Mouse (Mus musculus) mouse trophoblast stem cell (cell line): ENCODE data around the gene Cphx3.
"Not testable (repeated sequence)": the region's sequence is repeated elsewhere in the genome, so short reads cannot be mapped to it uniquely, and the experiment has no call there.

Source experiments
- in situ Hi-C, 2 experiments: fragments of 300-500 bp; cut with MseI, MboI; formaldehyde crosslinking; loops; 2 replicates in 1 of 2; 3 replicates in 1 of 2; pipeline ENCODE4 v1.15.1; 2025

Cphx3 gene

DNA sequence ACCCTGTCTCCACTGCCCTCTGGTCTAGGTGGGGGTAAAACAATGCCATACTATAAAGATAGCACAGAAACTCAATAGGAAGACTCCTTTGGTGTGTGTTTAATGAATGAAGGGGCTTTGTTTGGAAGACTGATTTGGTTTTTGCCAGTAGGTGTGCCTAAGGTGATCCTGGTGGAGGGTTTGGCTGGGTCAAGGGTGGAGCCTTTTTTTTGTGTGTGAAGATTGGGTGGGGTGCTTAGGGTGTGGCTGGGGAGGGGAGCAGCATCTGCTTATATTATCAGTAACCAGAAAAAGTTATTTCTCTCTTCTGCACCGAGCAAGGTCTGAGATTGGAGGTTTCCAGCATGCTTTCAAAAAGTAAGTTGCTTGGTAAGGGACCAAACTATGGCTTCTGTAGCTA, at the start of gene Cphx3:
Gene Cphx3 (plus strand): TSS at position 301 of the 400 bp plus-strand sequence.
- in situ Hi-C loops = not testable (repeated sequence)

DNA sequence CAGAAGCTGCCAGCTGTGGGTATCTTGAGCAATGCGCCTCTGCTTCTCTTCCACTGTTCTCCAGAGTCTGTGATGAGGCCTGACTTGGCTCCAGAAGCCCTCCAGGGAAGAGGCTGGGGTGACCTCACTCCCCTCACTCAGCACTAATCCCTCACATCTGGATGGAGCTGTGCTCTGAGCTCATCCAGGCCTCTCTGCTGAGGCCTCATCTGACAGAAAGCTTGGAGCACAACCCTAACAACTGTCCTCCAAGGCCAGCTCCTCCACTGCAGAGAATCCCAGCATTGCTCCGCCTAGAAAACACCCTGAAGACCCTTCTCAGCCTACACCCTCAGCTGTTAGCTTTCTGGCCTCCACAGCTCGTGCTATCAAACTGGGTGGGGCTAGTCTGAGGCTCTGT, 47.7 kb upstream of the Cphx3 start:
- in situ Hi-C loops = not testable (repeated sequence)

DNA sequence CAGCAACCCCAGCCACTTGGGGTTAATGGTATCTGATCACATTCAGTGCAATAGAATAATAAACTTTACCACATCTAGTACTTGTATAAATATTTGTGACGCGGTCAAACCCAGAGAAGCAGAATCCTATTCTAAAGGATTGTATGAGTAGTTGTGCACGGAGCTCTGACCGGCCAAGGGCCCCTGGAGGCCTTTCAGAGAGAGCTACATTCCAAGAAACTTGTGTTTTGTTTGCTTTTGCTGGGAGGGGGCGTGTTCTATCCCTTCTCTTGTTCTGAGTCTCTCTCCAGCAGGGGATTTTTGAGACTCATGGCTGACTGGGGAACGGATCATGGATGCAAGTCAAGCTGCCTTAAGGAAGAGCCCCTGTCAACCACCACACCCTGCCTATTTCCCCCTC, 46.7 kb upstream of the Cphx3 start:
- in situ Hi-C loops = not testable (repeated sequence)

DNA sequence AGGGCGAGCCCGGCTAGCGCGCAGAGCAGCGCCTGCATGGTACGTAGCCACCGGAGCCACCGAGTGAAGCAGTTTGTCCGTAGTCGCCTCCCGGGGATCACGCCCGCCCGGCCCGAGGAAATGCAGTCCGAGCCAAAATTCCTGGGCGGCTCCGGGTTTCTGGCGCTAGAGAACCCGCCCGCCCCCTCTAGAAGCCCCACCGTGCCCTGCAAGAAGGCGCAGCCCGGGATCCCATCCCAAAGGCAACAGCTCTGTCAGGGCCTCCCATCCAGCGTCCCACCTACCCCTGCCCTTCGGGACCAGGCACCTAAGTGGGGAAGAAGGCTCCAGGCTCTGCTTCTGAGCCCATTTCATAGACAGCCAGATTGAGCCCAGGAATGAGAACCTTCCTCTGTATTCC, 39.5 kb upstream of the Cphx3 start, which contains the start of gene Gm9780:
Gene Gm9780 (minus strand): TSS at position 101 of the 400 bp plus-strand sequence.
- in situ Hi-C loops = not testable (repeated sequence)

DNA sequence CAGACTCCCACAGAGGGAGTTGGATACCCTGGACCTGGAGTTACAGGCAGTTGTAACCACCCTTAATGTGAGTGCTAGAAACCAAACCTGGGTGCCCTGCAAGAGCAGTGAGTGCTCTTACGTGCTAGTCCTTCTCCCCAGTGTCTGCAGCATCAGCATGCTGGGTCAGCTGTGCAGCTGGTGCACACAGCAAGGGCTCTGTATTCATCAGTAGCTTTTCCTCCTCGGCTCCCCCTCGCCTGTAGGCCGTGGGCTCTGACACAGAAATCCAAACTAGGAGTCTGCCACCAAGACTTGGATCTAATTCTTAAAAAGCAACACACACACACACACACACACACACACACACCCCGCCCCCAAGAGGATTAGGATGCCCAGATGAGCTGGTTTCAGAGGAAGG, 37.1 kb upstream of the Cphx3 start:
- in situ Hi-C loops = not testable (repeated sequence)

DNA sequence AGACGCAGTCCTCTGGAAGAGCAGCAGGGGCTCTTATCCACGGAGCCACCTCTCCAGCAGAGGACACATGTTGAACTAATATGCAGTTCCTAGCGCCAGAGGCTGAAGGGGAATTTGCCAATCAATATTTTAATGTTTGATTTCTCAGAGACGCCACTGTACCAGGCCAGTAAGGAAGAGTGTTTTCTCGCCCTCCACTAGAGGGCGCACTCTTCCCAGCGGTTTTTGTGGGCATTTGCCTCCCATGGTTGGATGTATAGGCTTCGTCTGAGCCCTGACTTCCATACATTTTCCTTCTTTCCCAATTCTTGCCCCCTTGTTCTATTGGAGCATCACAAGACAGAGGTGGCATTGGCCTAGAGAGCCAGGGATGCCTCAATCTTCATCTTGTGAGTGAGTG, 35.1 kb upstream of the Cphx3 start:
- in situ Hi-C loops = not testable (repeated sequence)

DNA sequence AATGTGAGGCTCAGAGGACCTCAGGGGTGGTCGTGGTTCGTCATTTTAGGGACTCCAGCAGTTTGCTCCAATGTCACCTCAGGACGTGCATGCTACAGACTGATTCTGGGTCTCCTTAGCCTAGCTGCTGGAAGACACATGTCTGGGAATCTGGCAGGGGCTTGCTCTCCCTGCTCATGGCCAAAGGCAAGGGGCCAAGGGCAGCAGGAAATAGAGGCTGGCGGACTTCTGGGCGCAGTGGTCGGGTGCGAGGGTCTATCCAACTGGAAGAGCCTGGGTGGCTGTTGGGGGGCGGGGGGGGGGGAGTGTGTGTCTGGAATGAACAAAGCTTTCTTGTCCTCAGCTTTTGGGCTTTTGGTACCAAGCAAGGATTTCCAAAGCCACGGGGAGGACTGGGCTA, 33.3 kb upstream of the Cphx3 start:
- in situ Hi-C loops = not testable (repeated sequence)

DNA sequence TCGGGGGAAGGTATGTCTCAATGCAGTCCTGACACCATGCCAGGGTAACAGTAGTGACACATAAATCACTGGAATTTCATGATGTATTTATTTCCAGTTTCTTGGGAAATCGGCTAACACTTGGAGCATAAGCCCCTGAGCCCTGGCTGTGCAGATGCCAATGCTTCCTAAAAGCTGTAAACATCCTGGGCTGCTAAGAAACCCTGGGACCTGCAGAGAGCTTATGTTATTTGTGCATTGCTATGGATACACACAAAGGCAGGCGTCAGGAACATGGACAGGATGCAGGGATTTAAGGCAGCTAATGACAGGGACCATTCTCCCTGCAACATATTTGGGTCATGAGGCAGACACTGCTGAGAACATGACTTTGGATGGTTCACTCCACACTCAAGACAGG, 23.9 kb upstream of the Cphx3 start:
- in situ Hi-C loops = not testable (repeated sequence)

DNA sequence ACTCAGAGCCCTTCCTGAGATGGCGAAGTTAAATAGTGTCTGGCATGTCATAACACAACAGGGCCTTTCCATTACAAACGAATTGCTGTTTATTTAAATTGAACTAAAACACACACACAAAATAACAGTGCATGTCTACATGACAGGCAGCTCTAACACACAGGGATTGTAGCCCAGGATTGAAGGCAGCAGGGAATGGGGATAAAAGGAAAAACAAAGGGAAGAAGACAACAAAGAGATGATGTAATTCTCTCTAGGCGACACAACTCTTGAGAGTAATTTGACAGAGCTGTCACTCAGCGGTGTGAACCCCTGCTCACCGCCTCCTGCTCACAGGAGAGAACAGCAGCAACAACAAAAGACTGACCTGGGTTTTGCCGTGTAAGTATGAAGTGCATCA, 22.7 kb upstream of the Cphx3 start:
- in situ Hi-C loops = not testable (repeated sequence)

DNA sequence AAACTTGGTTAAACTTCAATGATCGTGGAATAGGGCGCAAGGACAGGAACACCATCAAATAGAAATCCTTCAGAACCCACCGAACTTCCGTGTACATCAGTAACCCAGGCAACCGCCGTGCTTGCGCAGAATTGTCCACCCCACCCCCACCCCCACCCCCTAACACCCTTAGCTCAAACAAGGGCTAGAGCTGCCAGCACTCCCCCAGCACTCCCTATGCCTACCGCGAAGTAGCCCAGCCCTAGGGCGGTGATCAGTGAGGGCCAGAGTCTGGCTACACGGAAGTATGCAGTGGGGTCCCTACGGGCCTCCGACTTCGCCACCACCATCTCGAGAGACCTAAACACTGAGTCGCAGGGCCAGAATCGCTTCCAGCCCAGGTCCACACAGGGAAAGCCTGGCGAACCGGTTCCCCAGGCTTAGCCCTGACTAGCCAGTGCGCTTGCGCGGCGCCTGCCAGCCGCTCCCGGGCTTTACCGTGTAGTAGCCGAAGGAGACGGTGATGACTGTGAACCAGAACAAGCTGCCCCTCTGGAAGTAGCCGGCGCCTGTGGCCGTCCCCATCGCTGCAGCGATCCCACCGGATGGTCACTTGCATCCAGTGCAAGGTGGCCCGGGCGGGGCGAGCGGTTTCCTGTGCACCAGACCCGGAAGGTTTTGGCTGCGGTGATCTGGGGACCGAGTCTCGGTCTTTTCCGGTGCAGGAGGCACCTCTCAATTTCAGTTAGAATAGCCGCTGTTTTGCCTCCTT, 15.3 kb upstream of the Cphx3 start:
- in situ Hi-C loops = not testable (repeated sequence)

DNA sequence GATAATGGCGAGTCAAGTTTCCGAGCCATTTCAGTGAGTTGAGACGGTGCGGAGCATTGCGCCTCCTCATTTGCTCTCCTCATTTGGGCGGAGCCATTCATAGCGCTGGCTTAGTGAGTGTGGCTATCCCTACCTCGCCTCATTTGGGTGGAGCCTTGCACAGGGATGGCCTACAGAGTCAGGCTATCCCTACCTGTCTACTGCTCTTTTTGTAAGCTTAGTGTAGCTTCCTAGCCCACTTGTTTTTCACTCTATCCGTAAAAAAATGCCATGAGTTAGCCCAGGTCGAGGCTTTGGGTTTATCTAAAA, 14.8 kb upstream of the Cphx3 start, which contains the start of gene Tmem254c:
Gene Tmem254c (minus strand): TSS at position 31 of the 309 bp plus-strand sequence.
- in situ Hi-C loops = not testable (repeated sequence)

DNA sequence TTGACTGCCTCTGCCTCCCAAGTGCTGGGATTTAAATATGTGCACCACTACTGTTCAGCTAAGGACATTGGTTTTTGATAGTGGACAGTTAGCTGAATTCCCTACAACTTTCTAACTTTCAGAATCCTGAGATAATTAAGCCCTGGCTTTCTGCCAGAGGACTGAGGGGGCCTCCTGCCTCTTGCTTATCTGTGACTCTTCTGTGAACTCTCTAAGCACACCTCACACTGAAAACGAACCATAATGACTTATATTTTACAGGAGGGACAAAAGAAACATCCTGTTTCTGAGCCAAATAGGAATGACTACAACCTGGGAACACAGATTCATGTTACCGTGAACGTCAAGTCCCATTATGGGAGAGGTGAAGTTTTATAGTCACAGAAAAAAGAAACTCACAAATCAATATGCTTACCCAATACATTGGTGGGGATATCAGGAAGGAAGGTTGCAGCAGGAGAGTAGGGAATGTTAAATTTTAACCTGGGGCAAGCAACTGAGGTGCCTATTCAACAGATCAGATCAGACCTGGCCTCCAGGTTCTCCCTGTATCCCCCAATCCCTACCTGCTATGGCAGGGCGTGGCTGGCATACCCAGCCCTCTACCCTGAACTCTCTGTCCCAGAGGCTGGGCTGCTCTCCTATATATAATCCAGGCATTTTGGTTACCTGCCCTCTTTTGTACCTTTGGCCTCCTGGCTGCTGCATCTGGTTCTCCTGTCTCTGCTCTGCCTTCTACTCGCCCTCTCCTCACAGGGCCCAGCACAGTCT, 5.3 kb upstream of the Cphx3 start:
- in situ Hi-C loops = not testable (repeated sequence)

DNA sequence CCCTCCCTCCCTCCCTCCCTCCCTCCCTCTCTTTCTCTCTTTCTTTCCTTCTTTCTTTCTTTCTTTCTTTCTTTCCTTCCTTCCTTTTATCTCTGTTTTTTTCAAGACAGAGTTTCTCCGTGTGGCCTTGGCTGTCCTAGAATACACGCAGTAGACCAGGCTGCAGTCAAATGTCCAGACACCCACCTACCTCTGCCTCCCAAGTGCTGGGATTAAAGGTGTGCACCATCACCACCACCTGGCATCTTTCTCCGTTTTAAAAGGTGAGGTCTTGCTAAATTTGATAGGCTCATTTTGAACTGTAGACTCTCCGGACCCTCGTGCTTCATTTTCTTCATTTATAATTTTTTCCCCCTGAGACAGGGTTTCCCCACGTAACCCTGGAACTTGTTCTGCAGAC, 881 bp upstream of the Cphx3 start, which contains the start of gene Cphx2:
Gene Cphx2 (plus strand): TSS at position 301 of the 400 bp plus-strand sequence.
- in situ Hi-C loops = not testable (repeated sequence)

DNA sequence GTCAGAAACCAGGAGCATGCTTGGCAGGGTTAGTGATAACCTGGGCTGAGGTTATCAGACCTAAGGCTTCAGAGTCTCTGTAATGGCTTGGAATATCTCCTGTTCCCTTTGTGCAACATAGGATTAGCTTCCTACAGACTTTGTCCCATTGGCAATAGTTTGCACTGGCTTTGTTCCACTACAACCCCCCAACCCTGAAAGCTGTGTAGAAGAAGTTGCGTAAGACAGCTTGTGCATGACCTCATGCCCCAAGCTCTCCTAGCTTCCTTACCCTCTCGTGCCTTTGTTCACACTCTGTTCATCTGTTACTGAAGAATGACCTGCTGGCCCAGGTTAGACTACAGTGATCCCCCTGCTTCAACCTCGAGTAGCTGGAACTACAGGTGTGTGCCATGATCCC, 15.5 kb downstream of the Cphx3 start:
- in situ Hi-C loops = not testable (repeated sequence)

DNA sequence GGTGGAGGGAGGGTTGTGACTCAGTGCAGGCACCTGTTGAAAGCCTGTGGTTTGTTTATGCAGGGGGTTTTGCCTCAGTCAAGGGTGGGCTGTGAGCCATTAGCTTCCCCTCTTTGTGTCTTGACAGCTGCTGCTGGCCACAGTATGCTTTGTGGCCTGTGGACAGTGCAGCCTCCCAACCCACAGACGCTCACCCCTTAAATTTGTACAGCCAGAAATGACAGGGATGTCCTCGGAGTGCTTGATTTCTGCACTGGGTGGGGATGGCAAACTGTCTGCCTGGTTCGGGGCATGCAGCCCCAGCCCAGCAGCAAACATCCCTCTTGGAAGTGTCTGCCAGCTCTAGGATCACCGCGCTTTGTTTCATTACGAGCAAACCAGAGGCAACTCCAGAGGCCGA, 36.1 kb downstream of the Cphx3 start, which contains the start of gene Duxbl2:
Gene Duxbl2 (plus strand): TSS at position 200 of the 400 bp plus-strand sequence.
- in situ Hi-C loops = not testable (repeated sequence)

DNA sequence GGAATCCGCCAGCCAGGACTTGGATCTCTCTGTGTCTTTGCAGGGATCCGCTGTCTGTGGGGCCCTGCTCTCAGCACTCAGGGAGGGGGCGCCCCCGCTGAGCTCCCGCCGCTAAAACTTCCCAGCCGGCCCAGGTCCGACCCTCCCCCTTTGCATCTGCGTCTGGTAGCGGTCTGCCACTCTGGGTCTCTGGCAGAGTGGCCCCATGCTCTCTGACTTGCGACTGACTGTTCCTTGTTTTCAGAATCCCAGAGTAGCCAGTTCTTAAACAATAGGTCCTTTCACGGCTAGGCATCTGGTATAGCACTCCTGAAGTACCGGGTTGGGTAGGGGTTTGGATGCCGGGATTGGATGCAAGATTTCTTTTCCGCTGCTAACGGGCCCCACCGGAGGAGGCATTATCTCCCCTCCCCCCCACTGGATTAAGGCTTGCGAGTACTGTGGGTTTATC, 36.5 kb downstream of the Cphx3 start:
- in situ Hi-C loops = not testable (repeated sequence)

DNA sequence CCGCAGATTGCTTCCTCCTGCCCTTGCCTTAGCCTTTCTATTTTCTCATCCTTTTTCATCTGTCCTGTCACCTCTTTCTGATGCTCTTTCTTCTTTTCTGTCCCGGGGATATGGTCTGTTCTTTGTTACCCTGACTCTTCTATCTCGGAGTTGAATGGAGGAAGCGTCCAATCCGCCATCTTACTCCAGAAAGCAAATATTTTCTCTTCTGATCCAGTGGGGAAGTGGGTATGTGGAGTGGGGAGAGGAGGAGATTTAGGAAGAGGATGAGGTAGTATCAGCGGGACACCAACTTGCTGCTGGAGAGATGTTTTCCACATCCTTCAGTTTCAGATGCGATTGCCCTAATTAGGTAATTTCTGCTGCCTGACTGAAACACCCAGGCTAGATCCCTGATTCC, 37.0 kb downstream of the Cphx3 start:
- in situ Hi-C loops = not testable (repeated sequence)

DNA sequence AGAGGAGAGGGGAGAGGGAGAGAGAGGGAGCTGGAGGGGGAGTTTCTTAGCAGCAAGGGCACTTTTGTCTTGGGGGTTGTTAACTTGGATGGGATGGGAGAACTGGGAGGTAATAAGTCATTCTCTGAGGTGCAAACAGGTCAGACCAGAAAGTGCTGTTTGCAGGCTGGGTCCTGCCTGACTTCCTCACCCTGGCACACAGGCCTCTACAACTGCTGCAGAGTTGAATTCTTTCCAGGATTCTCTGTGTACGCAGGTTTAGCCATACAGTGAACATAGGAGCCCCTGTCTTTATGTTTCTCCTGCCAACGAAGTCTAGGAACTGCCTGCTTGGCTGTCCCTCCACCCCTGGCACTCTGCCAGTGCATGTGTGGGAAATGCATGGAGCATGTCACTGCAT, 65.0 kb downstream of the Cphx3 start:
- in situ Hi-C loops = not testable (repeated sequence)

DNA sequence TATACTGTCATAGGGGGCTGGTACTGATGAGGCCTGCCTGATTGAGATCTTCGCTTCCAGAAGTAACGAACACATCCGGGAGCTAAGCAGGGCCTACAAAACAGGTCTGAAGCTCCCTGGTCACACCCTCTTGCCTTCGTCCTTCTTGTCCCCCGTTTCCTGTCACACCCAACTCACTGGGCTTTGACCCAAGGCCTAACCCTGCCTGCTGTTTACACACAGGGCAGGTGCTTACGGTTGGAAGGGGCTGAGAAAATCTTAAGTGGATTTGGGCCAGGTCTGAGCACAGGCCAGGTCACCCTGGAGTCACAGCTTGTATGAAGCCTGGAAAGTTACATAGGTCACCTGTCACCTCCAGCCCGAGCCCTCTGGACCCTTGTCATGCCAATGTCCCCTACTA, 73.9 kb downstream of the Cphx3 start:
- in situ Hi-C loops = not testable (repeated sequence)

DNA sequence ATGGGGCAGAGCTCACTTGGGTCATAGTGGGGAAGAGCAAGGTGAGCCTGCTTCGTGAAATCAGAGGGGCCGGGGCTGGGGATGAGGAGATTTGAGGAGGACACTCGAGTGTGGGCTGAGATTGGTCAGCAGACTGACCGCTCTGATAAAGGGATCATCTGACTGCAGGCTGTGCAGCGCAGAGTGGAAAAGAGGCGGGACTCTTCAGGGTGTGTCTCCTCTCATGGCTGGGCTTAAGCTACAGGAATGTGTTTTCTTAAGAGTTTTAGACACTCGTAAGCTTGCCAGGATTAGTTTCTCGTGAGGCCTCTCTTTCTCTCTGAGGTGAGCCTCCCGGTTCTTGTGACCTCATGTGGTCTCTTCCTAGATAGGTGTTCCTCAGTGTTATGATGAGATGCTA, 79.1 kb downstream of the Cphx3 start:
- in situ Hi-C loops = not testable (repeated sequence)

DNA sequence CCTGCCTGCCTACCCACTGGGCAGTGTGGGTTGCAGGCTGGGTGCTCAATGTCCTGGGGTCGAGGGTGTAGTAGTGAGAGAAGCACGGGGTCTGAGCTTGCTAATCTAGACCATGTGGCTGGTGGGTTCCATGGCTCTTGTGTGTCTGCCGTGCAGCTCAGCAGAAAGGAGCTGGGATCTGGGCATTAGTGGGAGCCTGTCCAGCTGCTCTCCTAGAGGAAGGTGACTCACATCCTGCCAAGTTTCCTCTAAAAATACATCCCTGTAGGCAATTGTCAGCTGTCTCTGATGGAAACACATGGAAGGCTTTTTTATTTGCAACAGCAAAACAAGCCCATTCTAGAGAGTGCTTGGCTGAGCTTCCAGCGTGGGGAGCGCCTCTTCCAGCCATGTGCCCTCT, 80.3 kb downstream of the Cphx3 start:
- in situ Hi-C loops = not testable (repeated sequence)

DNA sequence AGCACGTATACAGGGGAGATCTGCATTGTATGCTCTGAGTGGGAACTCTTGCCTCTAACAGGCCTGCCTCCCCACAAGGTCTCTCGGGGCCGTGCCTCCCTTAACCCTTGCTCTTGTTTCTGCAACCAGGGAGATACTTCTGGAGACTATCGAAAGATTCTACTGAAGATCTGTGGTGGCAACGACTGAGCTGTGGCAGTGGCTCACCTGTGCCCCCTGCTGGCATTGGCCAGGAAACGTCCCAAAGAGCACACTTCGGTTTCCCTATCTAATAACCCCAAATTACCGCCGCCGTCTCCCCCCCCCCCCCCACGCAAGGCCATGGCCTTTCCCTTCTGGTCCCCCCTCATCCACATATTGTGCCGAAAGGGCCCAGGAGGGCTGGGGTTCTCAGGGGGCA, 83.2 kb downstream of the Cphx3 start:
- in situ Hi-C loops = not testable (repeated sequence)

DNA sequence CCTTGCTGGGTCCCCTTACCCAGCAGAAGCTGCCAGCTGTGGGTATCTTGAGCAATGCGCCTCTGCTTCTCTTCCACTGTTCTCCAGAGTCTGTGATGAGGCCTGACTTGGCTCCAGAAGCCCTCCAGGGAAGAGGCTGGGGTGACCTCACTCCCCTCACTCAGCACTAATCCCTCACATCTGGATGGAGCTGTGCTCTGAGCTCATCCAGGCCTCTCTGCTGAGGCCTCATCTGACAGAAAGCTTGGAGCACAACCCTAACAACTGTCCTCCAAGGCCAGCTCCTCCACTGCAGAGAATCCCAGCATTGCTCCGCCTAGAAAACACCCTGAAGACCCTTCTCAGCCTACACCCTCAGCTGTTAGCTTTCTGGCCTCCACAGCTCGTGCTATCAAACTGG, 91.9 kb downstream of the Cphx3 start:
- in situ Hi-C loops = not testable (repeated sequence)
